Mouse (Mus musculus) megakaryocyte, adult 5-6 weeks (primary cell): ENCODE data around the gene Dhx33. TPM values are rescaled to one million over a fixed set of nuclear protein-coding genes. Genes with fewer than 3 reads are reported as not detected.

ENCODE experiments used
- ATAC-seq: 2 replicates; pipeline ENCODE4 v1.8.0; 2016; ENCODE audit warnings: mild to moderate bottlenecking, inconsistent platforms; ENCODE audit not compliant: poor library complexity, severe bottlenecking
- total RNA-seq, 2 experiments: library from RNA; stranded (forward) in 1 of 2; stranded (reverse) in 1 of 2; fragments of 153-499, 151-499 nt in 1 of 2; fragments of 221-1000, 200-1000 nt in 1 of 2; gene quantifications; 2 replicates each; pipeline versions ENCODE4 v1.2.3 to v1.2.4; 2015 to 2017

Dhx33 gene
- total RNA-seq, 2 experiments from 2014 or later = 5.1 to 10.7 TPM

DNA sequence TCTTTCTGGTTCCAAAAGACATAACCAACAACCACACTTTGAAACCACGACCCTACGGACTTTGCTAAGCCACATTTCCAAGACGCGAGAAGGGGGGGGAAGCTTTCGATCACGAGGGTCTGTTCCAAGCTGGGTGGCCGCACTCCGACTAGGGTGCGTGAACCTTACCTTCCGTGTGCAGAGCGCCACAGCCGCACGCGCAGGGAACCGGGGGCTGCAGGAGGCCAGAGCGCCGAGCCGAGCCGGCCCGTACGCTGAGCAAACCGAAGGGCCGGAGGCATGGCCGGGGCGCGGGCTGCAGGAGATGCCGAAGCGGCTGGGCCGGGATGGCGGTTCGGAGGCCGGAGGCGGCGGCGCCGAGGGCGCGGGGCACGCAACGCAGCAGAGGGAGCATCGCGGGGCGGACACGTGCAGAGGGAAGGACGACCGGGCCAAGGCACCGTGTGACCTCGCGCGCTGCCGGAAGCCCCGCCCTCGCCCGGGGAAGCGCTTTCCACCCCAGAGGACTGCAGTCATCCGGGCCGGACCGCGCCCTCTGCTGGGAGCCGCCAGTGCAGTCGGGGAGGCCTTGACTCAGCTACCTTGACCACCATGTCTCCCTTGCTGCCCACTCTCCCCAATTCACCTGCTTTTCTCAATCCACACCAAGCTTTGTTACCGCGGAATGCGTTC is 21.5 kb downstream of the Dhx33 start, which contains the start of gene C1qbp:
C1qbp (minus strand) TSS at position 470 of the 672 bp plus-strand sequence.
- ATAC-seq = peak; percentile 100

DNA sequence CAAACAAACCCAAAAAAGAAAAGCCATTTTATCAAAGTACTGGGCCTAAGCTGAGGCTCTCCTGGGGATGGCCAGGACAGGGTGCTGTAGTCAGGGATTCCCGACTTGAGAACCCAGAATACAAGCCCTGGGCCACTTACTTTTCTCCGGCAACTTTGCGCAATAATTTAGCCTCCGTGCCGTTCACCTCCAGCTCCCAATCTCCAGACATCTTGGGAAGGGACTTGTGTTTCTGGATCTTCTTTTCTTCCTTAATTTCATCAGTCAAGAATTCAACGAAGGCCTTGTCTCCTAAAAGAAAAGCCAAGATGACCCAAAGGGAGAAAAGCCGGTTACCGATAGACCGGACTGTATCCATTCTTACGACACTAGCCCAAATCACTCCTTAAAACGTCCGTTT is 22.2 kb downstream of the Dhx33 start:
- no peak for ATAC-seq

DNA sequence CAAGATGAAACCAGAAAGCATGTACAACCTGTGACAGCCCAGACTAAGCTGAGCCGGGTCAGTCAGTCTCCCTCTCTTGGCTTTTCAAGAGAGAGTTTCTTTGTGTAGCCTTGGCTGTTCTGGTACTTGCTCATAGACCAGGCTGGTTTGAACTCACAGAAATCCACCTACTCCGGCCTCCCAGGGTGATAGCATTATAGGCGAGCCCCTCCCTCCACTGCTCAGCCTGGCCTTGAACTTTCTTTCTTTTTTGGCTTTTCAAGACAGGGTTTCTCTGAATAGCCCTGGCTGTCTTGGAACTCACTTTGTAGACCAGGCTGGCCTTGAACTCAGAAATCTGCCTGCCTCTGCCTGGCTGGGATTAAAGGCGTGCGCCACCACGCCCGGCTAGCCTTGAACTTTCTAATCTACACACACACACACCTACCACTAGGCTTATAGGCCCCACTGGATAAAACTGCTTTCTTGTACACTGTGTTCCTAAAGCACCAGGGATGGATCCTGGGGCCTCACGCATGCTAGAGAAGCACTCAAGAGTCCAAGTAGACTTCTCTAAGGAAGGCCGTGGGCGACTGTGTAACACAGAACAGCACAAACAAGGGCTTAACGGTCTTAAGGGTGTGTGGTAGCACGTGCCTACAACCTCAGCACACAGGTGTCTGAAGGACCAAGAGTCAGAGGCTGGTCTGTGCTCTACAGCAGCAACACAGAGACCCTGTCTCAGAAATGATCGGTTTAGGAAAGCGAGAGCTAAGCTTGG is 23.3 kb downstream of the Dhx33 start:
- no peak for ATAC-seq

DNA sequence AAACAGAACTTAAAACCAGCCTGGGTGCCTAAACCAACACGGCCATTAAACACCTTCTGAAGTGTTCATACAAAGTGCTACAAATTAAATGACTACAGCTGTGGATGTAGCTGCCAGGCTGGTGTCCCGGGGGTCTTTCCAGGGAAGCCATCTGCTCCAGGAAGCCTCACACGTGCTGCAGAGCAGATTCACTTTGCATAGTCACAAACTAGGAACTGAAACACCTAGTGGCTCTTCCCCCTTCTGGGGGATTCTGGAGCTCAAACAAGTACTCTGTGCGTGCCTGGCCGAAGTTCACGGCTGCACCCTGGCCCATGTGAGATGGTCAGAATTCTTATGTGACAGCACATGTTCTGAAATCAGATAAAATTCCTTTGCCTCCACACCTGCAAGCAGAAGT is 24.0 kb downstream of the Dhx33 start:
- no peak for ATAC-seq

DNA sequence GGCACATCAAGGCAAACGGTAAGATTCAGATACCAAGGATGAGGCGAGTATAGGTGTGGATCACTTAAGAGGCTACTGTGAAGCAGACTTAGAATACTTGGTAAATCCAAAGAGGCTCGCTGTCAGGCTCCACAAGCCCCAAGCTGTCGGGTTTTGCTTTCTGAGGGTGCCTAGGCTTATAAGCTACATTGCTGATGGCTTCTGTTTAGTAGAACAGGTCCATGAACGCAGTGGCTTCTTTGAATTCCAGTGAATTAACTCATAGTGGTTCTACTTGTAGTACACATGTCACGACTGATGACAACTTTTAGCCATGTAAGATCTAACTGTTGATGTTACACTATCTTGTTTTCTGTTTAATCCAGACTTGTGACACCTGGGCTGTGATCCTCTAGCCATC is 26.9 kb downstream of the Dhx33 start:
- ATAC-seq = no peak

DNA sequence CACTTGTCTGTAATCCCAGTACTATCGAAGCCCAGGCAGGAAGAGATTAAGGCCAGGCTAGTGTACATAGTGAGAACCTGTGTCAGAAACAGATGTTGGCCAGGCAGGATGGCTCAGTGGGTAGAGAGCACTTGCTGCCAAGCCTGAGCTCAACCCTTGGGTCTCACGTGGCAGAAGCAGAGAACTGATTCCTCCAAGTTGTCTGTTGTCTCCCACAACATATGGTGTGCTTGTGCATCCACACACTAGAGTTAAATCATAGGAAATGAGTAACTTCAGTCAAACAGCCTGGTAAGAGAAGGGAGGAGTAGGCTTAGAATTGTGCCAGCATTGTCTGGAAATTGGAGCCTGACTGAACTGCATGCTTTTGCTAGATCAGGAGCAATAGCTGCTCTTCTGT is 29.0 kb downstream of the Dhx33 start:
- no peak for ATAC-seq

DNA sequence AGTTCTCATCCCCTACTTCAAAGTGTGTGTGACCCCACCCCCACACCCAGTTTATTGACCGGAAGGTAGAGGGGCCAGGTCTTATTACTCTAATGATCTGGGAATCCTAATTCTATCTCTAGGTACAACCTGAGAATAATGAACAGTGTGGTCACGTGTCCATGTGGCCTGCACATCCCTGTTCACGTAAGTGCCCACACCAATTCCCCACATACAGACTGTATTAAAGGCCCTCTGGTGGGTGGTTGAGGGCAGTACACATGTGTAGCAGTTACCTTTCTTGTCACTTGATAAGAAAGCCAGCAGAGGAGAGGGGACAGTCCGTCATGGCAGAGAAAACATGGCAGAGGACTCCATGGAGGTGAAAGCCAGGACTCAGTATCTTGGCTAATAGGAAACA is 30.3 kb downstream of the Dhx33 start:
- ATAC-seq = no peak

DNA sequence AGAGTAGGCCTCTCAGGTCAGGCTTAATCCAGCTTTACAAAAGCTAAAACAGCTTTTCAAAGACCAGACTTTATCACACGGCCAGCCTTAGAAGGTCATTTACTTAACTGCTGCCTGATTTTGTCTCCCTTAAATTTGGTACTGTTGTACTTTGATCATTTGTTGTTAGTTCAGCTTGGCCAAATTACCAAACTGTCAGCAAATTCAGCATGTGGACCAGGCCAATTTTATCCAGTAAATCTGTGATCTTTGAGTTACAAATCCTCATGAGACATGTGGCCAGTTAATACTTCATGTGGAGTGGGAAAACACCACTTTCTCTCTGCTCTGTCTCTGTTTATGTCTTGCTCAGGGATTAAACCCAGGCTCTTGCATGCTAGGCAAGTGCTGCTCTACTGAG is 31.7 kb downstream of the Dhx33 start:
- ATAC-seq = no peak

DNA sequence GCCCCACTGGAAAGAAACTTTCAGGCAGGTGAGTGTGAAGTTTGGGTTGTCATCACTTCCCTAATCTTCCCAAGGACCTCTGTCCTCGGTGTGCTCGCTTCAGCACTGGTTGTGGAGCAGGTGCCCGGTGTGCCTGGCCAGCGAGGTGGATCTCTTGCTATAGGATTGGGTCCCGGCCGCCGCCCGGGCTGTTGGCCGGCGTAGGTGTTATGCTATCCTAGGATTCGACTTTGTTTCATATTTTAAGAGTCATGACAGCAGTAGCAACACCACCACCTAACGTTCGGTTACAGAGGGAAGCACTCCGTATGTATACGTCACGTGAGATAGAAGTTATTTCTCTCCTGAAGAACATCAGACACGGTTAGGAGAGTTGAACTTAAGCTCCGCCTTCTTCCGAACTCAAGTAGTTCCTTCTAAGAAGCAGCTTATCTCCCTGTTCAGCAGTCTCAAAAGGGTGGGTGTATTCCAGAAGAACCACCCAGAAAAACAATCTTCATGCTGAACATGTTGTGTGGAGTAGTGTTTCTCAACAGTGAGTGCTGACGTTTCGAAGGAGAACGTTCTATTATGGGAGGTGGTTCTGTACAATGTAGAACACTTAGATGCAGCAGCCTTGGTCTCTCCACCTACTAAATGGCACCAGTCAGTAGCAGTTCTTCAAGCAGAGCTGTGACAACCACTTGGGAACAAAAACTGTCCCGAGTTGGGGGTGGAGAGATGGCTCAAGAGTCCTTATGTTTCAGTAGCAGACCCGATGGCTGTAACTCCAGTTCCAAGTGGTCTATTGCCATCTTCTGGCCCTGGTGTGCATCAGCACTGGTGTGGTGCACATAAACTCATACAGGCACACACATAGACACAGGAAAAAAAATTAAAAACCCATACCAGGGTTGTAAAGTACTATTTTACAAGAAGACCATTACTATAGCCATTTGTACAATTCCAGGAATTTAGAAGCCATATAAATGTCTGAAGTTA is 33.4 kb downstream of the Dhx33 start:
- ATAC-seq = peak; percentile 35

DNA sequence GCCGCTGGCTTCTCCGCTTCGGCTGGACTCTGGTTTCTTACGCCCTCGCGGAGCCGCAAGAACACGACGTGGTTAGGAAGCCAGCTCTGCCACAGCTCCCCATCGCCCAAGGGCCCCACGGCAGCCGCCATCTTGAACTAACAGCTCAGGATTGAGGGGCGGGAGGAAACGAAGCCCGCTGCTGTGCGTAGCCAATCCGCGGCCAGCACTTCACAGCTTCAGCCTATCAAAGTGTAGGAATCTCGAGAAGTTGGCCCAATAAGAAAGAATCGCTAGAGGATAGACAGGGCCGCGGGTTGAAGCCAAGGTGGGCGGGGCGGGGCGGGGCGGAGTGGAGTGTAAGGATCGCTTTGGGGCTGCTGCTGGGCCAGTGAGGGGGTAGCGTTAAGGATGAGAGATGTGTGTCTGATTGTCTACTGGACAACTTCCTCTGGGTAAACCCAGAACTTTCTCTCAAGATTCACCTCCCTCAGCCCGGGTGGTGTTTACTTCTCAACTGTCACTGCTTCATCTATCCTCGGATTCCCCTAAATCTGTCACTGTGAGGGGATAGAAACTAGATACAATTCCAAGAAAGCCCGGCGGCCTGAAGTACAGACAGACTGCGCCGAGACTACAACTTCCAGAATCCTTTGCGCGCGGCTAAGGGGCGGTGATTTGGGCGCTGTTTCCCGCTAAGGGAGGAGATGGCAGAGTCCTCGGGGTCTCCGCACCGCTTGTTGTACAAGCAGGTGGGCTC is 34.2 kb downstream of the Dhx33 start, which contains the start of the genes Nup88 and Rpain:
Nup88 (minus strand) TSS at position 153 of the 739 bp plus-strand sequence.
Rpain (plus strand) TSS at position 393 of the 739 bp plus-strand sequence.
- ATAC-seq = peak; percentile 91

DNA sequence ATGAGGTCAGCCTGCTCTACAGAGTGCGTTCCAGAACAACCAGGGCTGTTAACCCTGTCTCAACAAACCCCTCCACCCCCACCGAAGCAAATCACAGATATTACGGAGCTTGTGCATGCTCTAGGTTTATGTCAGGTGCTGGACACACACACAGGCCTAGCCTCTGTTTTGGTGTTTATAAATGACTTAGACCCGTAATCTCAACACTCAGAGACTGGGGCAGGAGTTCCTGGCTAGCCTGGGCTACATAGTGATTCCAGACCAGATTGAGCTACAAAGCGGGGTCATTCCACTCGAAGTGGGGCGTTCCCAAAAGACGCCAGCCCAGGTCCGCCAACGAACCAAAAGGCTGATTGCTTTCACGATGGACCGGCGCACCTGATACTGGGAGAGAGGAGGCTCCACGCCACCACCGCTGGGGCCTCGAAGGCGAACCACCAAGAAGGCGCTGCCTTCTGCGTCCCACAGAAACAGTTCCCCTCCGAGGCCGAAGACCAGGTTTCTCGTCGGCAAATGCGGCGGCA is 34.9 kb downstream of the Dhx33 start:
- ATAC-seq = peak; percentile 37

DNA sequence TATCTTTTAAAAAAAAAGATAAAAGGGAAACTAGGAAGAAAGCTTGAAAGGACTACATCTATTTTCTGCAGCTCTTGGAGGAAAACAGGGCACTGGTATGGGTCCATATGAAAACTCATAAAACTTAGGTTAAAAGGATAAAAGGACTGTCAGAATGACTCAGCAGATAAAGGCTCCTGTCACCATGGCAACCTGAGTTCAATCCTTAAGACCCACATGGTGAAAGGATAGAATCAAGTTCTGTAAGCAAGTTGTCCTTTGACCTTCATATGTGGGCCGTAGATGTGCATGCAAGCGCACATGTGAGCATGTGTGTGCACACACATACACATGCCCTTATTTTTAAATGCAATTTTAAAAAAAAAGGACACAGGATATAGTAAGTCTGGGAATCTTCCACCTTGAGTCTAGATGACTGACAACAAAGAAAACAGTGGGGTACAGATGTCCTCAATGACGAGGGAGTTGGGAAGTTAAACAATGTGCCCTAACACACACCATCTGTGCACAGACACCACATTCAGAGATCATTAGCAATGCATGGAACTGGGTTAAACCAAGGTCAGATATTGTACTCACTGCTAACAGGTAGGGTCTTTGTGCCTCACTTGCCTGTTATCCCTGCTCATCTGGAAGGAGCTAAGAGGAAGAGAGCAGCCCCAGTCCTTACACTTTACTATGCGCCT is 39.9 kb downstream of the Dhx33 start:
- no peak for ATAC-seq

DNA sequence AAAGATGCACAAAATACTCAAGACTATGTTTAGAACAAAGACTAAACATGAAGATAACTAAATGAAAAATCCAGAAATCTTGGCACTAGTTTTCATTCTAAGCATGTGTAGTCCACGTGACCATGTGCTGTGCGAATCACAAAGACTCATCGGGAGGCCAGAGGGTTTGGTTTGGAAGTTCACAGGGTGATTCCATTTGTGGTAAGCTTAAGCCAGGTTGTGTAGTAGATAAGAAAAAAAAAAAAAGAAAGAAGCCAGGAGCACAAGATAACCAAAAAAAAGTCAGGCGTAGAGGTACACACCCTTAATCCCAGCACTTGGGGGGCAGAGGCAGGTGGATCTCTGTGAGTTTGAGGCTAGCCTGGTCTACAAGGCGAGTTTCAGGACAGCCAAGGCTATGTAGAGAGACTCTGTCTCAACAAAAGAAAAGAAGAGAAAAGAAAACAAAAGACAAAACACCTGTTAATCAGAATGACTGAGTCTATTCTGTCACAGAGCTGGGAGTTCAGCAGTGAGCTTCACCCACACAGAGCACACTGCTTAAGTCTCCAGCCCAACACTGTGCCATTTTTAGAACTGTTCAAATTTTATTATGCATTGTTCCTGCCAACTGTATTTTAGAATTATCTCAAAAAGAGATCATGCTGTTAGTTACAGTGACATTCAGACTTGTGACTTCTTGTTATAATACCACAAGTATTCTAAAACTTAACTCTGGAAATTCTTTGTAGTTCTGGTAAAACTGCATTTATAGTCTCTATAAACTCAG is 43.3 kb downstream of the Dhx33 start:
- no peak for ATAC-seq

DNA sequence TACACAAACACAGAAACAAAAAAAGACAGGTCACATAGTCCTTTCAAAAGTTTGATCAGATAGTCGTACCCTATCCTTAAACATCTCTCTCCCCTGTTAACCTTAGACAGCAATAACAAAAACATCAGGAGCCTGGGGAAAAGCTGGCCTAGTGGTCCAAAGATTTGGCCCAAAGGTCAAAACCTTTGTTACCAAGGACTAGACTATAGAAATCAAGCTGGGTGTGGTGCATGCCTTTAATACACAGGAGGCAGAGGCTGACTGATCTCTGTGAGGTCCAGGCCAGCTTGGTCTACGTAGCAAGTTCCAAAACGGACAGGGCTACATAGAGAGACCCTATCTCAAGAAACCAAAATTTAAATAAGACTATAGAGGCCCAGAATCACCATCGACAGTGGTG is 49.5 kb downstream of the Dhx33 start:
- ATAC-seq = no peak

DNA sequence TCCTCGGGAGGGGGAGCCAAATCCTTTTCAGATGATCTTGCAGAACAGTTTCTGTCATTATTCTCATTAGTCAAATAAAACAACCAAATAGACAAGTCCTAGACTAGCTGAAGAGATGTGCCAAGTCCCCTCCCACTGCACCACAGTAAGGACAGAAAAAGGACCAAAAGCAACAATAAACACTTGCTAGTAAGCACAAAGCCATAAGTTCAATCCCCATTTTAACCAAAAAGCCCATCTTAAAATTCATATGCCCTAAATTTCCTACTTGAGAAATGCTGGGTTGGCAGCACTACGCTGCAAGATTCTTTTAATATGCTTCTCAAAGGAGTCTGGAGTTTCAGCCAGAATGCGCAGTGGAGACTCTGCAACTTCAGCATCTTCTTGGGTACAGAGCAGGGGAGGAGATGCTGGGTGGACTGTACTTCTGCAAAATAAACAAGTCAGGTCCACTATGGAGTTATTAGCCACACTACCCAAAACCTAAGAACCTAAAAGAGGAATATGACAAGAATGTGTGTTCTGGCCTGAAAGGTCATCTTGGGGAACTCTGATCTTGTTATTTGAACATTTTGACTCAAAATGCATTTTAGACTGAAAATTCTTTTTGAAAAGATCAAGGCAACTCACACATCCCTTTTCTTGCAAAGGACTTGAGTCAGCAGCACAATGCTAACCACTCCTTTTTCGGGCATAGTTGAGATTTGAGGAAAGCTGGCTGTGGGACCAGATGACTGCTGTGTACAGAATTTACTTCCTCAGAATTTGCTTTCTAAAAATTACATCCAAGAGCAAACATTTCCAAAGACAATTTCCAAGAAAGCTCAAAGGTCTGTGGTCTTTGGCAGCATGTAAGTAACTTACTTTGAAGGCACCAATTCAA is 59.1 kb downstream of the Dhx33 start:
- no peak for ATAC-seq

DNA sequence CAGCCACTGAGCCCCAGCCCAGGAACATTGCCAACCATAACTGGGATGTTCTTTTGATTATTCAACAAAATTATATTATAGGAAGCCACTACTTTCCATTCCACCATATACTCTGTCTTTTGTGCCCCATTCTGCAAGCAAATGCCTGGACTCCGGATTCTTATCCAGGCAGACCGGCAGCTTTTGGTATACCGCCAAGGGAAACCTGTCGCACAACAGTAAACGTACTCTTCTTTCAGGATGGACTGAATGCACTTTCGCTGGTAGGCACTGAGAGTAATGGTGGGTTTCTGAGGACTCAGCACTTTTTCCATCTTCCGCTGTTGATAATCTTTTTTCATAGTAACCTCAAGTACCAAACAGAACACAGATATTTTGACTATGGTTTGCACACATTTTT is 60.6 kb downstream of the Dhx33 start:
- ATAC-seq = no peak

DNA sequence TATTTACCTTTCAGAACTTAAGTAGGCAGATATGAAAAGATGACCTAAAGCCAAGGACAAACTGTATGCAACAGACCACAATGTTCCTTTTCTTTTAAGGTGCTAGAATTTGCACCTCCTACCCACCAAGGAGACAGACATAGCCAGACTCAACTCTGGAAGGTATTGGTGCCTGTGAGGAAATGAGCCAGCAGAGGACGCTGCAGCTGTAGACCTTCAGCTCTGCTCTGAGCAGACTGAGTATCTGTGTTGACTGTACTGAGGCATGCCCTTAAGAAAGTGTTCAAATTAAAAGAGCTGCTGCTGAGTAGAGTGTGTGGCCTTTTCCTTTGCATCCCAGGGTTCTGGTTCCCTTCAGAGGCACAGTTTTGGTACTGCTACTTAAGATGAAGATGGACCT is 61.6 kb downstream of the Dhx33 start:
- no peak for ATAC-seq

DNA sequence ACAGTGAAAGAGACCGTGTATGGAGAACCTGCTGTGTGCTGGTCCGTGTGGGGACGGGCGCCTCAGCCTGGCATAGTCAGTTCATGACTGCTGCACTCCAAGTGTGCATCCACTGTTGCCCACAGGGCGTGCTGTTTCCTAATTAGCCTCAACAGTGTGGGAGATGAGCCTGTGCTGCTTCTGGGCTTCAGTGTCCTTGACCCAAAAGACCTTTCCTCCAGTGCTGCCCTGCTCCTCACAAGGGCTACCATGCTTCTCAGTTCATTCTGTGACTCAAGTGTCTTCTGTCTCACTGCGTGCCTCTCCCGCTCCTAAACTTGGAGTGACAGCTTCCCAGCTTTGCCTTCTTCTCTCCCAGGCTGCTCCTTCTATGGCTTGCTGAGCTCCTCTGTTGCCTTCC is 68.9 kb downstream of the Dhx33 start:
- ATAC-seq = no peak
